Mouse (Mus musculus) gastrocnemius, postnatal 14 days (tissue): Measurements from ENCODE around the gene Nek6. TPM values are rescaled to one million over a fixed set of nuclear protein-coding genes. Genes with fewer than 3 reads are reported as not detected.
A peak's percentile ranks its signal among the peaks of the same experiment; 100 is the strongest.

Experiments
- DNase-seq: peaks from one replicate; pipeline ENCODE4 v3.0.0; 2021; ENCODE audit warnings: mixed read lengths
- intact Hi-C: fragments of 180-260 bp; cut with DNase I; formaldehyde crosslinking; loops from one replicate; pipeline ENCODE4 v1.15.1; 2025; ENCODE audit warnings: low total_unique reads
- total RNA-seq, 2 experiments: library from RNA; stranded (reverse); gene quantifications; 2 replicates each; pipeline ENCODE4 v1.2.3; 2021

The Nek6 gene
- total RNA-seq, 2 experiments from 2014 or later: 15.4 to 16.6 TPM

GRCm38 (mm10) chr2:38502747-38503146 is 8.7 kb upstream of the Nek6 start:
- no peak for DNase-seq
- intact Hi-C loops: loop anchor here (10.0 kb wide), 1 partner anchor 68 kb away; no protein-coding TSS in a partner anchor

- peak; percentile 59 for DNase-seq
- intact Hi-C loops: loop anchor here (10.0 kb wide), 1 partner anchor 70 kb away; no protein-coding TSS in a partner anchor
Measured at GRCm38 (mm10) chr2:38504311-38504710, 7.1 kb upstream of the Nek6 start.

- intact Hi-C loops: loop anchor here (10.0 kb wide), 1 partner anchor 72 kb away; no protein-coding TSS in a partner anchor
- no peak for DNase-seq
Measured at GRCm38 (mm10) chr2:38507181-38507580, 4.3 kb upstream of the Nek6 start.

GRCm38 (mm10) chr2:38509004-38509719 is 2.3 kb upstream of the Nek6 start:
- intact Hi-C loops: loop anchor here (10.0 kb wide), 1 partner anchor 74 kb away; no protein-coding TSS in a partner anchor
- DNase-seq: no peak

- no peak for DNase-seq
- intact Hi-C loops: no loop called here
Measured at GRCm38 (mm10) chr2:38510120-38510519, 1.3 kb upstream of the Nek6 start.

GRCm38 (mm10) chr2:38512308-38513182 is 1.1 kb downstream of the Nek6 start:
- DNase-seq: peak; percentile 68
- intact Hi-C loops: no loop called here

GRCm38 (mm10) chr2:38513183-38513529 is 1.7 kb downstream of the Nek6 start:
- intact Hi-C loops: no loop called here
- no peak for DNase-seq

GRCm38 (mm10) chr2:38514411-38514810 is 3.0 kb downstream of the Nek6 start:
- intact Hi-C loops: no loop called here

GRCm38 (mm10) chr2:38515446-38515845 is 4.0 kb downstream of the Nek6 start:
- intact Hi-C loops: no loop called here

More at GRCm38 (mm10) chr2:38514411-38514810, 3.0 kb downstream of the Nek6 start:
- DNase-seq: no peak

GRCm38 (mm10) chr2:38516471-38516870 is 5.0 kb downstream of the Nek6 start:
- intact Hi-C loops: no loop called here
- DNase-seq: no peak

More at GRCm38 (mm10) chr2:38515446-38515845, 4.0 kb downstream of the Nek6 start:
- no peak for DNase-seq

- DNase-seq: no peak
- intact Hi-C loops: no loop called here
Measured at GRCm38 (mm10) chr2:38517045-38517444, 5.6 kb downstream of the Nek6 start.

GRCm38 (mm10) chr2:38518719-38519118 is 7.3 kb downstream of the Nek6 start:
- intact Hi-C loops: no loop called here
- DNase-seq: no peak

GRCm38 (mm10) chr2:38519934-38520333 is 8.5 kb downstream of the Nek6 start:
- DNase-seq: no peak
- intact Hi-C loops: no loop called here

- intact Hi-C loops: no loop called here
- no peak for DNase-seq
Measured at GRCm38 (mm10) chr2:38521618-38522017, 10.2 kb downstream of the Nek6 start.

GRCm38 (mm10) chr2:38522354-38522753 is 10.9 kb downstream of the Nek6 start:
- DNase-seq: no peak
- intact Hi-C loops: no loop called here

GRCm38 (mm10) chr2:38523781-38524445 is 12.5 kb downstream of the Nek6 start:
- intact Hi-C loops: no loop called here
- no peak for DNase-seq

GRCm38 (mm10) chr2:38525034-38525433 is 13.6 kb downstream of the Nek6 start:
- intact Hi-C loops: no loop called here
- no peak for DNase-seq

- intact Hi-C loops: no loop called here
- DNase-seq: no peak
Measured at GRCm38 (mm10) chr2:38529582-38530152, 18.2 kb downstream of the Nek6 start.

- intact Hi-C loops: no loop called here
- no peak for DNase-seq
Measured at GRCm38 (mm10) chr2:38530955-38531381, 19.5 kb downstream of the Nek6 start.

- intact Hi-C loops: no loop called here
Measured at GRCm38 (mm10) chr2:38533322-38533721, 21.9 kb downstream of the Nek6 start.

More at GRCm38 (mm10) chr2:38533322-38533721, 21.9 kb downstream of the Nek6 start:
- DNase-seq: no peak
